Mouse (Mus musculus): Measurements from ENCODE around the gene Plxnb1.

GRCm38 (mm10) chr9:109125481-109125880 lies 30.3 kb downstream of the Plxnb1 start:
- TF ChIP-seq CTCF (IDR thresholded peaks at IDR 0.05; ENCODE audit: low read depth, low read length) (no peak), POLR2A (IDR thresholded peaks at IDR 0.05; ENCODE audit: borderline replicate concordance, low read depth, low read length) (no peak)
